Mouse (Mus musculus) effector memory CD4-positive, alpha-beta T cell, adult 5 months (primary cell): ENCODE data around the gene Olfr1167. TPM values are rescaled to one million over a fixed set of nuclear protein-coding genes. Genes with fewer than 3 reads are reported as not detected.

Experiments
- polyA plus RNA-seq: library from polyadenylated mRNA; unstranded; fragments of 100-300 nt; shearing (Covaris generic); gene quantifications from one replicate; pipeline ENCODE4 v1.2.1, GENCODE M21; 2017

Gene Olfr1167
- not detected for polyA plus RNA-seq

GRCm38 (mm10) chr2:88155093-88155492 lies at the start of gene Olfr1167:
Gene Olfr1167, minus strand, starts transcription at chr2:88155193.

GRCm38 (mm10) chr2:88181580-88181979 lies 26.6 kb upstream of the Olfr1167 start, which contains the start of gene Olfr1168:
Gene Olfr1168, plus strand, starts transcription at chr2:88181880.

GRCm38 (mm10) chr2:88128172-88128571 lies 26.8 kb downstream of the Olfr1167 start, which contains the start of gene Olfr1166:
Gene Olfr1166, minus strand, starts transcription at chr2:88128272.

Other genes starting within 250 kb of the Olfr1167 start
- gene Olfr1155, start 210.1 kb downstream of the Olfr1167 start, polyA plus RNA-seq: not detected
- gene Olfr1156, start 202.1 kb downstream of the Olfr1167 start, polyA plus RNA-seq: 0.30 TPM
- gene Olfr1157, start 186.9 kb downstream of the Olfr1167 start, polyA plus RNA-seq: not detected
- not detected for gene Olfr74, start 180.5 kb downstream of the Olfr1167 start, polyA plus RNA-seq
- not detected for gene Olfr1158, start 165.1 kb downstream of the Olfr1167 start, polyA plus RNA-seq
- gene Olfr1160, start 146.9 kb downstream of the Olfr1167 start, polyA plus RNA-seq: 0.06 TPM
- not detected for gene Olfr1161, start 132.4 kb downstream of the Olfr1167 start, polyA plus RNA-seq
- gene Olfr73, start 117.5 kb downstream of the Olfr1167 start, polyA plus RNA-seq: not detected
- not detected for gene Olfr1162, start 104.1 kb downstream of the Olfr1167 start, polyA plus RNA-seq
- not detected for gene Olfr1163, start 83.4 kb downstream of the Olfr1167 start, polyA plus RNA-seq
- gene Olfr1164, start 61.2 kb downstream of the Olfr1167 start, polyA plus RNA-seq: not detected
- gene Olfr1166, start 26.9 kb downstream of the Olfr1167 start, polyA plus RNA-seq: not detected
- not detected for gene Olfr1168, start 26.7 kb upstream of the Olfr1167 start, polyA plus RNA-seq
- gene Olfr1170, start 73.1 kb upstream of the Olfr1167 start, polyA plus RNA-seq: not detected
- gene Olfr1173, start 124.7 kb upstream of the Olfr1167 start, polyA plus RNA-seq: not detected
- gene Olfr1174-ps, start 159.9 kb upstream of the Olfr1167 start, polyA plus RNA-seq: not detected
- not detected for gene Olfr1175-ps, start 172.0 kb upstream of the Olfr1167 start, polyA plus RNA-seq
- not detected for gene Olfr1176, start 181.5 kb upstream of the Olfr1167 start, polyA plus RNA-seq
- not detected for gene Olfr1177-ps, start 191.3 kb upstream of the Olfr1167 start, polyA plus RNA-seq
- not detected for gene Olfr1178, start 231.9 kb upstream of the Olfr1167 start, polyA plus RNA-seq